ENCODE assay signal across 13 mouse cellular contexts in the genomic region with DNA sequence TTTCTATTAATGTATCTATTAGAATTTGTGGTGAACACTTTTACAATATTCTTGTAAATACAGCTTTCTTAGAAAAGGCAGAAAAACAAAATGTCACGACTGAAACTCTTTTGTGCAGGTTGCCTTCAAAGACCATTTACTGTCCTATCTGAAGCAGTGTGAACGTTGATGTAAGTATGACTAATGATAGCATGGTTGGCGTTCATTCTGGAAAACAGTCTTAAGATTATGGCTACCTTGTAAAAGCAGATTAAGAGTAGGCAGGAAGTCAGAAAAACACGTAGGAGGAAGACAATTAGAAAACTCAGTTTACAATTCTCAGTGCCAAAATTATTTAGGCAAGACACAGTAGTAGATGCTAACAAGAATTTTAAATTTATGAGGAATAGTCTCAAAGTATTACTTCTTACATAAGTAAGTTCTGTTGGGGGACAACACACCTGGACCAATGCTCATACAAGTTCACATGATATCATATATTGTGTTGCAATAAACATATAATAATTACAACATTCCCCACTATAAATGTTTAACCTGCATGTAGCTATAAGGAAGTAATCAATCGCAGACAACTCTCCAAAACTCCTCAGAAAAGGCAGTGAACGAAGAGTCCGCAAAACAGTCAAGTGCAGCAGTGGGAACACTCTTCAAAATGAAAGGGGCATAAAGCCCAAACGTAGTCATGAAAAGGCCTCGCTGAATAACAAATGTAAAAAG.
"Had no signal": no experiment of that assay in that cellular context is flagged by ENCODE, and none has a peak within 500 bp of the region (broad histone marks: within the 10 kb centered on the region; RNA-seq: fewer than 3 reads in every experiment).

No protein-coding gene starts in this region.

- H3K4me3 ChIP-seq: midbrain, embryonic 10.5 days; midbrain, embryonic 12.5 days; neural tube, embryonic 12.5 days had no signal

- H3K4me1 ChIP-seq: midbrain, embryonic 10.5 days; midbrain, embryonic 12.5 days; neural tube, embryonic 12.5 days had no signal

- H3K36me3 ChIP-seq: neural tube, embryonic 12.5 days had no signal

- DNase-seq: lung, adult 18-20 months; lung, embryonic 14.5 days; lung, postnatal 4 days; midbrain, embryonic 14.5 days; right cerebral cortex, postnatal 14 days; spleen, adult 18-20 months; thymus, adult 18-20 months; thymus, postnatal 14 days; thymus, postnatal 36 days had no signal

- H3K27me3 ChIP-seq: midbrain, embryonic 12.5 days; neural tube, embryonic 12.5 days had no signal

- H3K9me3 ChIP-seq: midbrain, embryonic 10.5 days; midbrain, embryonic 12.5 days; neural tube, embryonic 12.5 days had no signal

- ATAC-seq: midbrain, embryonic 16.5 days had no signal

- H3K4me2 ChIP-seq: lung, embryonic 14.5 days; midbrain, embryonic 12.5 days; neural tube, embryonic 12.5 days had no signal

- H3K27ac ChIP-seq: midbrain, embryonic 10.5 days; midbrain, embryonic 12.5 days; neural tube, embryonic 12.5 days had no signal

- H3K9ac ChIP-seq: lung, embryonic 14.5 days; midbrain, embryonic 12.5 days; neural tube, embryonic 12.5 days had no signal
